Mouse (Mus musculus) heart, embryonic 13.5 days (tissue): ENCODE measurements around the gene Pold2. TPM values are rescaled to one million over a fixed set of nuclear protein-coding genes. Genes with fewer than 3 reads are reported as not detected.
A peak's percentile ranks its signal among the peaks of the same experiment; 100 is the strongest.
"Not testable (repeated sequence)": the region's sequence is repeated elsewhere in the genome, so short reads cannot be mapped to it uniquely, and the experiment has no call there.

Experiments used
- ATAC-seq: fragments of 200-750 bp; cut with Nextera tagmentation; 2 replicates; pipeline ENCODE4 v1.8.0; 2017; ENCODE audit warnings: moderate TSS enrichment; ENCODE audit not compliant: insufficient number of reproducible peaks, low FRiP score, low TSS enrichment; ENCODE audit errors: extremely low read depth
- H3K27ac ChIP-seq: fragments of 300-500 bp; sonication (generic); replicated peaks from 2 replicates; pipeline ENCODE4 v1.5.1; 2015; ENCODE audit warnings: moderate library complexity, mild to moderate bottlenecking, inconsistent platforms
- H3K27me3 ChIP-seq: fragments of 300-500 bp; sonication (generic); replicated peaks from 2 replicates; pipeline ENCODE4 v1.6.1; 2015; ENCODE audit warnings: mild to moderate bottlenecking, inconsistent platforms
- H3K36me3 ChIP-seq: fragments of 300-500 bp; sonication (generic); 2 replicates; pipeline ENCODE4 v1.6.1; 2015; ENCODE audit warnings: mild to moderate bottlenecking, inconsistent platforms
- H3K4me1 ChIP-seq: fragments of 300-500 bp; sonication (generic); 2 replicates; pipeline ENCODE4 v1.6.1; 2015; ENCODE audit warnings: inconsistent platforms
- H3K4me2 ChIP-seq: fragments of 300-500 bp; sonication (generic); 2 replicates; pipeline ENCODE4 v1.6.1; 2015; ENCODE audit warnings: inconsistent platforms, mild to moderate bottlenecking, moderate library complexity
- H3K4me3 ChIP-seq: fragments of 300-500 bp; sonication (generic); 2 replicates; pipeline ENCODE4 v1.5.1; 2015; ENCODE audit warnings: moderate library complexity, mild to moderate bottlenecking, inconsistent platforms
- H3K9ac ChIP-seq: fragments of 300-500 bp; sonication (generic); 2 replicates; pipeline ENCODE4 v1.6.1; 2015; ENCODE audit warnings: inconsistent platforms, mild to moderate bottlenecking, moderate library complexity
- H3K9me3 ChIP-seq: fragments of 300-500 bp; sonication (generic); 2 replicates; pipeline ENCODE4 v1.6.1; 2016; ENCODE audit warnings: inconsistent platforms
- WGBS: fragments of 180-500 bp; shearing (Covaris S2); methylation state at CpG from one replicate; pipeline ENCODE4 v1.1.7; 2015; ENCODE audit warnings: mixed read lengths; 5-methylcytosine and 5-hydroxymethylcytosine counted together
- polyA plus RNA-seq: library from polyadenylated mRNA; unstranded; fragments of >200 nt; fragmentation: Nextera tagmentation; extraction: Ambion mirVana; gene quantifications from 2 replicates; pipeline ENCODE4 v1.2.1, GENCODE M21; 2015

Pold2 gene
- polyA plus RNA-seq, 1 experiment from 2014 or later = 109 TPM

DNA sequence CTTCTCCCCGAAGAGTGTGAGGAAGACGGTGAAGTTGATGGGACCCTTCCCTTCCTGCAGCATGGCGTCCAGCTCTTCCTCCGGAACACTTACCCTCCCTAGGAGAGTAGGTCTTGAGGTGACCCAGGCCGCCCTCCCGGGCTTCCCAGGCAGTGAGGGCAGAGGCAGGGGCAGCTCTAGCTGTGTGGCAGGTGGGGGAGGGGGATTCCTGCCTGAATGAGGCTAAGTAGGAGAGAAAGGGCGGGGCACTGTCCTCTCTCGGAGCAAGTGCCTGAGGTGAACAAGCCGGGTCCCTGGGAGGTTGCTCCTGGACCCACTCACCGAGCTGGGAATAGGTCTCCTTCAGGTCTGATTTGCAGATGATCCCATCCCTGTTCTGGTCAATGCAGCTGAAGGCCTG, 19.7 kb upstream of the Pold2 start:
- Histone ChIP-seq H3K4me1 (peaks cover 91% of the 10 kb centered on the region), H3K9ac (peak overlapping the region; percentile 90), H3K27me3 (peaks cover 25% of the 10 kb centered on the region), H3K27ac (peak overlapping the region; percentile 97), H3K36me3 (peaks cover 6% of the 10 kb centered on the region; the same call in 1 of the 2 replicates), H3K4me3 (peak overlapping the region; percentile 57), H3K4me2 (peak overlapping the region; percentile 71), H3K9me3 (no peaks in the 10 kb centered on the region)
- WGBS = 9% methylated on average over 10 of the region's 10 CpGs
- no peak for ATAC-seq

DNA sequence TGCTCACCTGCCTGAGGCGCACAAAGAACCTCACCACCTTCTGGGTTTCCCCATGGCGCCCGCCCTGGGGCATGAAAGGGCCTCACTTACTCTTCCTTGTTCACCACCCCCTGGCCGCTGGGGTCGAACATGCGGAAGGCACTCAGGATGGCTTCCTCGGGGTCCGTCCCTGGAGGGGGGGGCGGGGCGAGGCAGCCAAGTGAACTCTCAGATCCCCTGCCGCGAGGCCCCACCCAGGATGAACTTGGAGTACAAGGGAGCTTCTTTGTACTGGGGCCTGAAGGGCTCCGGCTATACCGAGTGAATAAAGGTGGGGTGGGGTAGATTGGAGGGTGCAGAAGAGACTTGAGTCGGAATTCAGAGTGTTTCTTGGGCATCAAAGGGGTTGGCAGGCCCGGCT, 19.1 kb upstream of the Pold2 start:
- Histone ChIP-seq H3K27ac (peak overlapping the region; percentile 97), H3K9me3 (no peaks in the 10 kb centered on the region), H3K4me3 (peak overlapping the region; percentile 57), H3K4me1 (peaks cover 92% of the 10 kb centered on the region), H3K9ac (peak overlapping the region; percentile 90), H3K36me3 (peaks cover 6% of the 10 kb centered on the region; the same call in 1 of the 2 replicates), H3K4me2 (peak overlapping the region; percentile 71), H3K27me3 (peaks cover 19% of the 10 kb centered on the region)
- ATAC-seq = 0 out of 2 replicates have a peak, but pooled peaks have one; percentile 15
- 8% methylated on average over 16 of the region's 16 CpGs for WGBS

DNA sequence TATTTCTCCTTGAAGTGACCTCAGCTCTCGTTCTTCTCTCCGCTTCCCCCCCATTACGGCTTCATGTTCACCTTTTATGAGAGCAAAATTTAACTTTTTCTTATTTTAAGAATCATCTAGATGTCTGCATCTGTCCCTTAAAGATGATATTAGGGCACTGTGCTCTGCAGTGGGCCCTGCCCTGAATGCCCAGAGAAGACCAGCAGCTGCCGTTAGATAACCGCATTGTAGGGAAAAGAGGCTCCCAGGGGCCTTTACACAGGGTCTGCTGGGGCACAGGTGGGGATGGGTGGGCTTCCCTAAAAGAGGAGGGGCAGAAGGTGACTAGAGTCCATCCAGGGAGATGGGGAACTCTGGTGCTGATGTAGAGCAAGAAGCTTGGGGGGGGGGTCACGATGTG, 15.7 kb upstream of the Pold2 start:
- Histone ChIP-seq H3K9me3 (no peaks in the 10 kb centered on the region), H3K4me2 (no peak overlapping the region), H3K27ac (peak overlapping the region; percentile 97), H3K4me1 (peaks cover 97% of the 10 kb centered on the region), H3K9ac (peak overlapping the region; percentile 57; the same call in 1 of the 2 replicates), H3K27me3 (0 out of 2 replicates have a peak, but pooled peaks cover 3% of the 10 kb centered on the region), H3K4me3 (no peak overlapping the region), H3K36me3 (peaks cover 6% of the 10 kb centered on the region; the same call in 1 of the 2 replicates)
- 39% methylated on average over 6 of the region's 6 CpGs for WGBS
- ATAC-seq = no peak

DNA sequence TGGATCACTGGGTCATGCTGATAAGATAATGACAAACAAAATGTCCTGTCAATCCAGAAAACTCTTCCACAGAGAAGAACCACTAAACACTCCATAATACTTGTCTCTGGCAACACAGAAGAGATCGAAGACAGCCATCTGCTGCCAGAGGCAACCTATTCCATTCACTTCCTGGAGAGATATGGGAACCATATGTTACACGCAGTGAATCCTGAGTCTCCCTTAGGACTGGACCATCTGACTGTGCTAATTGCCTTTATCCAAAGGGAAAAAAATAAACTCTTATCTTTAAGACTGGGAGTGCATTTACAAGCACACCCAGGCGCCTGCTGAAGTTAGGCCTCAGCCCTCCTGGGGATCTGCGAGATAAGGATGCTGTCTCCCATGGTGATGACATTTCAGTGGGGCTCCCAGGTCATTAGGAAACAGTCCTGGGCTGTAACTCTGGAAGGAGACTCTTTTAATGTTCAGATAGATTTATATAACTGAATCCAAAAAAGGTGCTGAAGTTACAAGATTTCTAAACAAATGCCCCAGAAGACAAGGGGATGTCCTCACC, 14.8 kb upstream of the Pold2 start:
- peak overlapping the region; percentile 97 for H3K27ac ChIP-seq
- peak overlapping the region; percentile 22; the same call in 1 of the 2 replicates for H3K4me2 ChIP-seq
- H3K9me3 ChIP-seq = no peaks in the 10 kb centered on the region
- ATAC-seq = no peak; the same call in 1 of the 2 replicates
- 0 out of 2 replicates have a peak overlapping the region, but pooled peaks have one; percentile 57 for H3K9ac ChIP-seq
- H3K4me3 ChIP-seq = no peak overlapping the region
- H3K4me1 ChIP-seq = peaks cover 97% of the 10 kb centered on the region
- peaks cover 6% of the 10 kb centered on the region; the same call in 1 of the 2 replicates for H3K36me3 ChIP-seq
- WGBS = 7% methylated on average over 4 of the region's 4 CpGs
- 0 out of 2 replicates have a peak, but pooled peaks cover 3% of the 10 kb centered on the region for H3K27me3 ChIP-seq

DNA sequence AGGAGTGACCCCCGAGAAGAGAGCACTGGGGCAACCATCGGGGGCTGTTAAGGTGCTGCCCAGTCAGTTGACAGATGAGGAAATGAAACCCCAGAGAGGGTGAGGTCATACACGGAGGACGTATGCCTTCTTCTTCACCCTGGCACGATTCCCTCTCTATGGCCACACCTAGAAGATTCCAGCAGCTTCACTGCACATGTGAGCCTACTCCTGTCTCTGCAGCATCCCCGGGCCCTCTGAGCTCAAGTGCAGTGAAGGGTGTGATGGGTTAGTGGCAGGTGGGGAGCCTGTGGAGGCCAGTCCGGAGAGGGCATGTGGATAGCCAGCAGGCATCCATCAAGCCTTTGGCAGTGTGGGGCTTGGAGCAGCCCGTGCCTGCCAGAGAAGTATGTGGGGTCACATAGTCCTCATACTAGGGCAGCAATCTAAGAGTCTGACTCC, 14.1 kb upstream of the Pold2 start:
- Histone ChIP-seq H3K4me1 (peaks cover 97% of the 10 kb centered on the region), H3K9ac (0 out of 2 replicates have a peak overlapping the region, but pooled peaks have one; percentile 25), H3K4me2 (peak overlapping the region; percentile 22), H3K27me3 (0 out of 2 replicates have a peak, but pooled peaks cover 3% of the 10 kb centered on the region), H3K27ac (peak overlapping the region; percentile 97), H3K9me3 (no peaks in the 10 kb centered on the region), H3K36me3 (peaks cover 6% of the 10 kb centered on the region; the same call in 1 of the 2 replicates), H3K4me3 (no peak overlapping the region)
- ATAC-seq = peak; percentile 32; the same call in 1 of the 2 replicates
- WGBS = 10% methylated on average over 8 of the region's 8 CpGs

DNA sequence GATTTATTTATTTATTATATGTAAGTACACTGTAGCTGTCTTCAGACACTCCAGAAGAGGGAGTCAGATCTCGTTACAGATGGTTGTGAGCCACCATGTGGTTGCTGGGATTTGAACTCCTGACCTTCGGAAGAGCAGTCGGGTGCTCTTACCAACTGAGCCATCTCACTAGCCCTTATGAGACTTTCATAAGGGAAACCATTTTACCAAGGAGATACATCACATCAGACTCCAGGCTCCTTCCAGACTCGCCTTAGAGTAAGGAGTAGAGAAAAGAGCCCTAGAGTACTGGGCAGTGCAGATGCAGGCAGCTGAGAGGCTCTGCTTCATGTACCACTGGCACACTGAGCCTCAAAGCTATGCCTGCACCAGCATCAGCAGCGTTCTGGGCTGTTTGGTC, 10.5 kb upstream of the Pold2 start:
- 49% methylated on average over 5 of the region's 5 CpGs for WGBS
- Histone ChIP-seq H3K4me1 (peaks cover 73% of the 10 kb centered on the region), H3K27ac (peak overlapping the region; percentile 88), H3K9ac (peak overlapping the region; percentile 37; the same call in 1 of the 2 replicates)
- not testable (repeated sequence) for H3K4me3 ChIP-seq, H3K4me2 ChIP-seq, H3K36me3 ChIP-seq, H3K9me3 ChIP-seq, H3K27me3 ChIP-seq, ATAC-seq

DNA sequence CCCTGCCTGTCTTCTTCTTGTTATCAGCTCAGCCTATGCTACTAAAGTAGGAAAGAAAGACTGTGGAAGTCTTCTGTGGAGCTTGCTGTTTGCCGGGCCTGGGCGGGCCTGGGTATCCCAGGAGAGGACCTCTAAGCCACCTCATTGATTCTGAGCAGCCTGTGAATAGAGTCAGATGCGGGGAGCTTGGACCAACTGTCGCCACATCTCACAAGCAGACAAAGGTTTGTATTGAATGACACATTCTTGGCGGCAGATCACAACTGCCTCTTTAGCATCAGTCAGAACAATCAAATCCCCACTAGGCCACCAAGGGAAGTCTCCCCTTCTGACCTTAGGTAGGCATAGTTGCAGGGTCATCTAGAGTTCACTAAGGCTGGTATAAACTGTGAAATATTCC, 9.2 kb upstream of the Pold2 start:
- Histone ChIP-seq H3K9me3 (no peaks in the 10 kb centered on the region), H3K27me3 (no peaks in the 10 kb centered on the region), H3K4me1 (peaks cover 68% of the 10 kb centered on the region), H3K27ac (peak overlapping the region; percentile 88), H3K4me3 (no peak overlapping the region), H3K36me3 (no peaks in the 10 kb centered on the region), H3K9ac (0 out of 2 replicates have a peak overlapping the region, but pooled peaks have one; percentile 55), H3K4me2 (no peak overlapping the region)
- WGBS = 32% methylated on average over 5 of the region's 5 CpGs
- ATAC-seq = no peak

DNA sequence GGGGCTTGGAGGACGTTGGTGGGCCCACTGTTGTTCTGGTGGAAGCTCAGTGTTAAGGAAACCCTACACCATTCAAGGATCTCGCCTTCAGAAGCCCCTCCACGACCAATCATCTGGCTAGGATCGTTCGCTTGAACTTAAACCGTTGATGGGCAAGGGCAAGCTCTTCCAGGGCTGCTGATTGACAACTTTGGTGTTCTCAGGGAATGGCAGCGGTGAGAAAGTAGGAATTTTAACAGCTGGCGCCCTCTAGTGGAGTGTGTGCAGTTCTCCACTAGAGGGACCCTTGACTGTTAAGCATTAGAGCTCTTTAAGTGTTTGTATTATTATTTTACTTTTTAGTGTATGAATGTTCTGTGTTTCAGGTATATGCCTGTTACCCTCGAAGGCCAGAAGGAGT, 8.1 kb upstream of the Pold2 start:
- no peak overlapping the region; the same call in 1 of the 2 replicates for H3K9ac ChIP-seq
- no peak for ATAC-seq
- H3K4me2 ChIP-seq = no peak overlapping the region
- H3K27ac ChIP-seq = peak overlapping the region; percentile 88
- no peak overlapping the region for H3K4me3 ChIP-seq
- WGBS = 11% methylated on average over 9 of the region's 9 CpGs
- no peaks in the 10 kb centered on the region for H3K9me3 ChIP-seq
- H3K36me3 ChIP-seq = no peaks in the 10 kb centered on the region
- H3K27me3 ChIP-seq = no peaks in the 10 kb centered on the region
- H3K4me1 ChIP-seq = peaks cover 57% of the 10 kb centered on the region

DNA sequence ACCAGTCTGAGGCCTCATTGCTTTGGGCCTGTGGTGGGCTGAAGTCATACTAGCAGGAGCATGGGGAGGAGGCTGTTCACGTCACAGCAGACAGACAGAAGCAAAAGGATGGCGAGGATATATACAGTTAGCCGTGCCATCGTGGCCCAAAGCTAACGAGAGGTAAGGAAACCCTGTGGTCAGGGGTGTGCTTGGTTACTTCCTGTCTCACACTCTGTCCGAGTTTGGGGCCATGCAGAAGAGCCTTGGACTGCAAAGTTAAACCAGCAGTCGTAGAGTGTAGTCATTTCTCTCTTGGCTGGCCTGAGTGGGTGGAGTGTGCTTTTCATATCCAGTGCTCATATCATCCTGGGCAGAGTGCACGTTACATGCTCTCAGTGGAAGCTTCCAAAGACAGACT, 4.4 kb upstream of the Pold2 start:
- ATAC-seq = no peak
- H3K4me1 ChIP-seq = peaks cover 32% of the 10 kb centered on the region
- no peak overlapping the region for H3K4me2 ChIP-seq
- 0 out of 2 replicates have a peak, but pooled peaks cover 3% of the 10 kb centered on the region for H3K9me3 ChIP-seq
- H3K36me3 ChIP-seq = no peaks in the 10 kb centered on the region
- H3K9ac ChIP-seq = no peak overlapping the region
- no peak overlapping the region for H3K27ac ChIP-seq
- H3K4me3 ChIP-seq = no peak overlapping the region
- 57% methylated on average over 8 of the region's 8 CpGs for WGBS
- no peaks in the 10 kb centered on the region for H3K27me3 ChIP-seq

DNA sequence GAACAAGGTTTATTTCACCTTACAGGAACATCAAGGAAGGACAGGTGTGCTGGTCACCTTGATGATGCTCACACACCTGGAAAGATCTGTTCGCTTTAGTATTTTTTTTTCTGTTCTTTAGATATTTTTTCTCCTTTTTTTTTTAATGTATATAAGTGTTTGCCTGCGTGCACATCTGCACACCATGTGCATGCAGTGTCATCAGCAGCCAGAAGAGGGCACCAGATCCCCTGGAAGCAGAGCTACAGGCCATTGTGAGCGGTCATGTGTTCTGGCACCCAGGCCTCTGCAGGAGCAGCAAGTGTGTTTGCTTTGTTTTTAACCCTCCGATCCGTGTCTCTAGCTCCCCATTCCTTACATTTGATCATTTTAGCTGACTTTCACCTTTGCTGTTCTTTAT, 1.8 kb upstream of the Pold2 start:
- Histone ChIP-seq H3K4me3 (no peak overlapping the region), H3K9ac (no peak overlapping the region), H3K27ac (no peak overlapping the region), H3K27me3 (no peaks in the 10 kb centered on the region), H3K4me2 (no peak overlapping the region), H3K9me3 (0 out of 2 replicates have a peak, but pooled peaks cover 3% of the 10 kb centered on the region), H3K36me3 (peaks cover 19% of the 10 kb centered on the region), H3K4me1 (peaks cover 36% of the 10 kb centered on the region)
- 55% methylated on average over 5 of the region's 5 CpGs for WGBS
- ATAC-seq = no peak

DNA sequence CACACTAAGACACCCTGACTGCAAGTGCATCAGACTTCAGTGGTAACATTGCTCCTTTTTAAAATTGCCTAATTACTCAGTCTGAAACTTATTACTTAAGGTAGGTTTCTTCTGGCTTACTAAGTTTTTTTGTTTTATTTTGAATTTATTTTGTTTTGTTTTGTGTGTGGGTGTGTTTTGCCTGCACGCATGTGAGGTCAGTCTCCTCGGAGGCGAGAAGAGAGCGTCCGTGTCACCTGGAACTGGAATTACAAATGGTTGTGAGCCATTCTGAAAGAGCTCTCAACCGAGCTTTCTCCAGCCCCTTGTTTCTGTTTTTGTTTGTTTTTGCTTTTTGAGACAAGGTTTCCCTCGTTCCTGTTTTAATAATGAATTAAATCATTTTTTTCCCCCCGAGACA, 569 bp upstream of the Pold2 start:
- ATAC-seq = no peak
- Histone ChIP-seq H3K4me1 (peaks cover 36% of the 10 kb centered on the region), H3K27ac (peak overlapping the region; percentile 90), H3K4me2 (peak overlapping the region; percentile 87), H3K4me3 (peak overlapping the region; percentile 73), H3K27me3 (no peaks in the 10 kb centered on the region), H3K9me3 (0 out of 2 replicates have a peak, but pooled peaks cover 3% of the 10 kb centered on the region), H3K9ac (peak overlapping the region; percentile 80), H3K36me3 (peaks cover 31% of the 10 kb centered on the region)
- WGBS = 38% methylated on average over 8 of the region's 8 CpGs
